Mouse (Mus musculus) forelimb bud, embryonic 11.5 days (tissue): ENCODE measurements at regions not wholly inside any gene's neighbourhood (a gene's known extent, or its start where the extent isn't known, plus 50 kb on each side); places are given as distances from the start of the nearest gene placed in this dataset.

Experiments
- DNase-seq: peaks from one replicate; pipeline ENCODE4 v3.0.0-alpha.2; 2012; ENCODE audit warnings: low read depth, low spot score

DNA sequence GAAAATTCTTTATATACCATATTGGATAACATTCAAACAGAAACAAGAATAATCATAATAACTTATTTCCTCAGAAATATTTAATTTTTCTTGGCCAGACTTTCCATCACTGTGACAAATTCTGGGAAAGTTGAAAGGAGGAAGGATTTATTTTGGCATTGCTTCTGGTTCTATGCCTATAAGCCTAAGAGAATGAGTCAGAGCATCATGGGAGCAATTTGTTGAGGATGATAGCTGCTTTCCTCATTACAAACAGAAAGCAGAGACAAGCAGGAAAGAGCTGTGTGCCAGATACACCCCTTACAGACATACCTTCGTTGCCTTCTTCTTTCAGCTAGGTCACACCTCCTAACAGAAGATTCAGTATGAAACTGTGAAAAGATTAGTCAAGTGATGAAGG is 115.3 kb downstream of the Rgs21 start:
- no peak for DNase-seq

DNA sequence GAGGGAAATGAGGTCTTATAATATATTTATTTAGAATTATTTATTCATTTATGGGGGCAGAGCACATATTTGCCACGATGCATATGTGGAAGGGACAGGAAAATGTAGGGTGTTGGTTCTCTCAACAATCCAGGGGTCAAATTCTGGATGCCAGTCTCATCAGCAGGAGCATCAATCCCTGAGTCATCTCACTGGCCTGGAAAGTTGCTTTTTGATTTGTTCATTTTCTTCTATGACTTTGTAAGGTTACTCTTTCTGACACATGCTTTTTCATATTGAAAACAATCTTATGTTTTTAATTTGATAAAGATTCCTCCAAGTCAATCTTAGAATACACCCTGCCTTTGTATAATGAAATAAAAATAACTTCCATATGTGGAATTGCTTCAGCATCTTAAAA is 115.7 kb downstream of the Rgs21 start:
- DNase-seq: no peak

DNA sequence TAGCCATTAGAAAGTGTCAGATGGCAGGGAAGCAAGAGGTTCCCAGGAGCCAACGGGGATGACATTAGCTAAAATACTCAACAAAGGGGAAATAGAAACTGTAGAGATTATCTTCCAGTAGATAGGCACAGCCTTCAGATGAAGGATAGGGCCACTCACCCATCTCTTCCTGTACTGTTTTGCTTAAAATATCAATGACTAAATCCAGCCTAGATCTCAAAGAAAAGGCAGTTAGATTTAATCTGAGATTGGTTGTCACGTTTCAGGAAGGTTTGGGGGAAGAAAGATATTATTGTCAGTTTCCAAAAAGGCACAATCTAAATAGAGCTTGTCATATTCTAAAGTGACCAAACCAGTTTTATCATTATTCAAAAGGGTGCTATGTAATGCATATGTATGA is 130.8 kb downstream of the Rgs21 start:
- no peak for DNase-seq

DNA sequence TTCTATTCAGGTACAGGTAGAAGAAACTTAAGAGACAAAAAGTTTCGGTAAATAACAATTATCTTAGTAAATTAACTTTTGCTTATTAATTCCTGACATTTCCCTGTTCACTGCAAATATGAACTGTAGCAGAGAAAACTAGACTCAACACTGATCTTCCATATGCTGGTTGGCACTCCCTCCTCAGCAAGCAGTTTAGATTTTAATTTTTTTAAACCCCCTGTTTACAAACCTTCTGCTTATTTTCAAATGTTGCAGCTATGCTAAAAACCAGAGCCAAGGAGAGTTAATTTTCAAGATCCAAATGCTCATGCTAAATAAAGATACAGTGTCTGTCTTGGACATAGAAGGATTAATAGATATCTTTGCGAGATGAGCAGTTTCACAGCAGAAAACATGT is 134.7 kb downstream of the Rgs21 start:
- no peak for DNase-seq

DNA sequence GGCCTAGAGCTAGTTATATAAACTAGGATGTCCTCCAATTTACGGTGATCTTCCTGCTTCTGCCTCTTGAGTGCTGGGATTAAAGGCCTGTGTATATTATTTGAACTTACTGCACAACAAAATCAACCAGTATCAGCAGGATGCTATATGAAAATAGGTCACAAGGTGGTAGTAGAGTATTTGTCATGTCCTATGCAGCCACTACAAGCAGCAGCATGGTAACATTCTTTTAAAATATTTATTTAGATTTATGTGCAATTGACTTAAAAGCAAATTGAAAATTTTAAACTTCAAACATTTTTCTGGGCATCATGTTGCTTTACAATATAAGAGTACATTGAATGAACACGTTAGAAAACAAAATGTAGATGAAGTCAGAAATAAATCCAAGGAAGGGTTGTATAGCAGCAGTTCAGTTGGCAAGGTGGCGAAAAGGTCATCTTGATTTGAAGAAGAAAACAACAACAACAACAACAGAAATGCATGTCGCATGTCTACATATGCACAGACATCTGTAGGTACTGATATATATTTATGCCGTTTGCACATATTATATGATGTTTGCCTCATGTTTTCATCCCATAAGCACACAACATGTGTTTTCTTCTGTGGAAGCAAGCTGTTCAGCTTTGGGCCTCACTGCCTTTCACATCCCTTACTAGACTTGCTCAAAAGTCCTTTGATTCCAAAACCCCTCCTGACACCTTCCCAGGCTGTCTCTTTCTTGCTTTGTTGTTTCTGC is 135.8 kb downstream of the Rgs21 start:
- peak; percentile 10 for DNase-seq

DNA sequence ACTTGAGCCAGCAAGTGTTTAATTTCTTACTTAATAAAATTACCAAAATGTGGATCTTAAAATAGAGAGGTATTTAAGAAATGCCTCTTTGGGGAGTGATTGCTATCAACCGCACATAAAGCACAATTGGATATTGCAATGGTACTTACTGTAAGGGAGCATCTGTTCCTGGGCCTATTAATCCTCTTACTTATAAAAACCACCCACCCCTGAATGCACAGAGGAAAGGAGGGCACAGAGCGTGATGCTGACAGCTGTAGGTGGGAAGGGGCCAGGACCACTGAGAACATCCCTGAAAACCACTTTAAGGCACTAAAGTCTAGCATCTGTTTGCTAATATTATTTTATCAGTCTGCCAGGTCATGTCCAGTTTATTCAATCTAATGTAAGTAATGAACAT is 146.1 kb downstream of the Rgs21 start:
- DNase-seq: no peak

DNA sequence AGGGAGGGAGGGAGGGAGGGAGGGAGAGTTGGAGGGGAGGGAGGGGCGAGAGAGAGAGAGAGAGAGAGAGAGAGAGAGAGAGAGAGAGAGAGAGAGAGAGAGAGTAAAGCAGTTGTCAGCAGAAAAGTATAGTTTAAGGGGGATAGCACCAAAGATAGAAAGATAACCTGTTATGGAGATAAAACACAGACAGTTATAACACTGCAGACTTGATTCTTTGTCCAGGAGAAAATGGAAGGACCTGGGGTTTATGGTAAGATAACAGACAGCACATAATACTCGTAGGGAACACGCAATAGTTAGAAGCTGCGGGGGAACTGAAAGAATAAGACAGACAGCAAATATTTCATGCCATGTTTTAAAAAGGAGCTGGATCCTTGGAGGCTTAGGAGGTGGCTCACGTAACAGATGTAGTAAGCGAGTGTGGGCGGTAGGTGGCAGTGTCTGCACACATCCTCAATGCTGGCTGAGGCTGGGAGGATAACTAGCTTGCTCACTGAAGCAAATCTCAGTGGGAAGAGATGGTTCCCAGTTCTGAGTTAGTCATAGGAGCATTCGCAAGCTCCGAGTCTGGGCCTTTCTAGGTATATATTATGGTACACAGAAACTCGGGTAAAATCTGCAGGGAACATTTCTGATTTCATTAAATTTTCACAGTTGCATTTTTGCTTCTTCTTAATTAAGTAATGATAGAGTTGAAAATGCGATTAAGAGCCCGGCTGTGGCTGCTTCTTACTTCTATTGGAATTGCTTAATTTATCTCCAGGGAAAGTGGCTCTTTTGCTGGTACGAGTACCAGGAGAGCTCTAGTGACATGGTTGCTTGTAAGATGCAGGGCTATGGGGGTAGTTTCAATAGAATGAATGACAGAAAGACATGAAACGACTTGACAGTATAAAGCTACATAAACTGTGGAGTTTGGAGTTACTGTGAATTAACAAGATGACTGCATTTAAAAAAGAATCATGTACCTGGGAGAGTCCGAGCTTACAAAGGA is 157.6 kb upstream of the Rgs1 start:
- peak; percentile 77 for DNase-seq

DNA sequence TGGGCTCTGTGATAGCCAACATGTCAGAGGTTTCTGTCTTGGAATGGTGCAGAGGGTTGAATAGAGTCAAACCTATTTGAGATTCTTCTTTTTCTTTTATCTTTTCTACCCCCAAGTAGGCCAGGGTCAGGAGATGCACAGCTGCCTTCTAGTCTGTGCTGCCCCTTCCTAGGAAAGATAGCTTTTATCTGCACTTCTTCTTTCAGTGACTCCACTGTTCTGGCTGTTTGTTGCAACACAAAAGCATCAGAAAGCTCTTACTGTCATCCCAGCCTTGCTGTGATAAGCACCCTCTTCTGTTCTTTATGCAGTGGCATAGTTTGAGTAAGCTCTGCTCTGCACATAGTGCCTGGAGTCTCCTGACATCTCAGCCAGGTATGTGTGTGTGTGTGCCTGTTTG is 156.7 kb upstream of the Rgs1 start:
- no peak for DNase-seq

DNA sequence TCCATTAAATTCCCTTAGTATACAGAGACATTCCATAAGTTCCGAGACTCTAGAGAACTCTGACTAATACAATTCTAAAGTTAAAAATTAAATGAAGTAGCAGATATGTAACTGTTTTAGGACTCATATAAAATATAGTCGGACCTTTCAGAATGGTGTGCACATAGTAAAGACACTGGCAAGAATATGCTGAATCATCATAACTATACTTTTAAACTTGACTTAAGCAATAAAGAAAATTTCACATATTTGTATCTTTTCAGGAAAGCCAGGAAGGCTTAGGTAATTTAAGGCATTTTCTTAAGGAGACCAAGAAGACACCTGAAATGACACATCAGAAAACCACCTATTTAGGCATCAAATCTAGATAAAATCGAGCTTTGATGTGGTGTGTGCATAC is 156.0 kb upstream of the Rgs1 start:
- DNase-seq: no peak

DNA sequence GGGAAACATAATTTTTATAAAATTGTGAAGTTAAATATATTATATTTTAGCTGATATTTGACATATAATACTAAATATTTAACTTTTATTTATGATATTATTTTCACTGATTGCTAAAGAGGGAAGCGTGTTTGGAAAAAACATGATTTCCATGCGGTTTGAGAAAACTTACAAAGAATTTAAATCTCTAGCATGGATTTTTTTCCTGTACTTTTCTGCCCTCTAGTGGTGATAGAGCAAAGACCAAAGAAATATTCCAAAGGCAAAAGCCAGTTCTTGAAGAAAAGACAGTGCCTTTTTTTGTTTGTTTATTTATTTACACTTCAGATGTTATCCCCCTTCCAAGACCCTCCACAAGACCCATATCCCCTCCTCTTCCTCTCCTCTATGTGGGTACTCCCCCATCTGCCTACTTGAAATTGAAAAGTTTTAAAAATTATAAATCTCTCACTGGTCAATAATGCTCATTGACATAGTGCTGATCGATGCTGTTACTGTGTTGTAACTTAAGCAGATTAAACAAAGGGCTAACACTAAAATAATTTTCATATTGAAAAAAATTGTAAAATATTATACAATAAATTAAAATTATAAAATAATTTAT is 131.1 kb upstream of the Rgs1 start:
- peak; percentile 47 for DNase-seq

DNA sequence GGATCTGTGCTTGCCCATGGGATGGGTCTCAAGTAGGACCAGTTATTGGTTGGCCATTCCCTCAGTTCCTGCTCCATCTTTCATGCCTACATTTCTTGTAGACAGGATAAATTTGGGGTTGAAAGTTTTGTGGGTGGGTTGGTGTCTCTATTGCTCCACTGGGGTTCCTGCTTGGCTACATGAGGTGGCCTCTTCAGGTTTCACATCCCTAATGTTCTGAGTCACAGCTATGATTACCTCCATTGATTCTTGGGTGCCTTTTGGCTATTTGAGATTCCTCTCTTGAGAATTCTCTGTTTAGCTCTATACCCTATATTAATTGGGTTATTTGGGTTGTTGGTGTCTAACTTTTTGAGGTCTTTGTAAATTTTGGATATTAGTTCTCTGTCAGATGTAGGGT is 125.1 kb upstream of the Rgs1 start:
- DNase-seq: no peak

DNA sequence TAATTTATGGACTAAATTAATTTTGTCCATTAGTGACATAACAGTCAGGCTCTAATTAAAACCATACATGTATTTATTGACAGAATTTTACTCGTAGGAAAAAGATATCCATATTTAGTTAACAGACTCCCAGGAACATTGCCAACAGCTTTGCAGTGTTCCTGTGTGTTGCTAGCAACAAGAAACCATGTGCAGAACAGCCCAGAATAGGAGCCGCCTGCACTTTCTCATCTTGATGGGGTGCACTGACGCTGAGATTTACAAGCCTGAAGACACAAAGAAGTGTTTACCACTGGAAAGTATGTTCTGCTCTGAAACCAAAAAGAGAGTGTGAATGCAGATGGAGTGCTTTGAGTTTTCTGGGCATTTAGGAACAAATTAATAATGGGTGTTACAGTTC is 118.5 kb upstream of the Rgs1 start:
- DNase-seq: peak; percentile 13

DNA sequence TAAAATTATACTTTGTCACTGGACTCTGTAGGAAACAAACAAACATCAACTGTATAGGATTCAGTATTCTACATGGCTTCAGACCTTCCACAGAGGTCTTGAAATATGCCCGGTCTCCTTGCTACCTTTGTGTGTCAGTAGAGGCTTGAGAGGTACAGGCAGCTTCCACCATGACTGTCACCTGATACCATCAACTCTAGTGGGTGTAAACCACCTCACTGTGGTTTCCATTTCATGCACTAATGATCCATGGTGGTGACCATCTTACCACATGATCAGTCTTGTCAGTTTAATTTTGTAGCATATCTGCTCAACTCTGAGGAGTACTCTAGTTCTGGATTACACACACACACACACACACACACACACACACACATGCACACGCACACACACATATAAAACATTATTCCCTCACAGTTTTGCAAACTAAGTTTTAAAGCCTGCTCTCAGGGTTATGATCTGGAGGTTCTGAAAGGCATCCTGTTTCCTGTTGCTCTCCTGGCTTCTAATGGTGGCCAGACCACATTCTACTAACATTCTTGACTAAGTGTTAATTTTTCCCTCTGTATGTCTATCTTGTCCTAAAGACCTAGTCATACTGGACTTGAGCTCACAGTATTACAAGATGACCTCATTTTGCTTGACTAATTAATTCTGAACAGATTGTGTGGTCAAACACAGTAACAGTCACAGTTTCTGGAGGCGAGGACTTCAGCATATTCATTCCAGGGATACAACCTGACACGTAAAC is 106.7 kb upstream of the Rgs1 start:
- no peak for DNase-seq

DNA sequence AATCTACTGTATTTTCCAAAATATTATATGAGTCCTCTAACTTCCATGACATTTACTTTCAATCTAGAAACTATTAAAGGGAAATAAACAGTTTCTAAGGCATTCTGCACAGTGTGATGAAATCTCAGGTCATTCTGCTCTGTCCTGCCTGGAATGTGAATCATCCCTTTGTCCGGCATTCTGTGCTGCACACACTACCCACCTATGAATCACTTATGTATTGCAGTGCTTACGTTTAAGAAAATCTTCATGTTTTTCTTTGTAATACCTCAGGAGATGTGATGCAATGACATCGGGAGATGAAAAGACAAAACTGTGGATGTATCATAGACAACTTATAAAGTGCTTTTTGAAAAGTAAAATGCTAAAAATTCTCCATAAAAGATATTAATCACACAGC is 106.0 kb upstream of the Rgs1 start:
- no peak for DNase-seq

DNA sequence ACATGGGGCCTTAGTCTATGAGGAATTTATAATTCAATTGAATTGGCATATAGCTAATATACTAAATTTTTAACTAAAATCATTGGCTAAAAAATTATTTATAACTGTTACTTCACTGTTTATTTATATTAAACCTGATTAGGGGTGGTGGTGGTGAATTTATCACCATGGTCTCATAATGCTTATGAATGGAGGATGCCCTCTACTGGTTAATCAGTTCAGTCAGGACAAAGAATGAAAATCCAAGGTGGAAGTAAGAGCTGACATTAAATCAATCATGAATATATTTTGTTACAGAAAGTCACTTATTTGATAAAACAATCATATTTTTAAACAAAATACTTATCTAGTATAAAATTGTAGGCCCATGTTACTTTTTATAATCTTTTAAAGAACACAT is 104.3 kb upstream of the Rgs1 start:
- no peak for DNase-seq

DNA sequence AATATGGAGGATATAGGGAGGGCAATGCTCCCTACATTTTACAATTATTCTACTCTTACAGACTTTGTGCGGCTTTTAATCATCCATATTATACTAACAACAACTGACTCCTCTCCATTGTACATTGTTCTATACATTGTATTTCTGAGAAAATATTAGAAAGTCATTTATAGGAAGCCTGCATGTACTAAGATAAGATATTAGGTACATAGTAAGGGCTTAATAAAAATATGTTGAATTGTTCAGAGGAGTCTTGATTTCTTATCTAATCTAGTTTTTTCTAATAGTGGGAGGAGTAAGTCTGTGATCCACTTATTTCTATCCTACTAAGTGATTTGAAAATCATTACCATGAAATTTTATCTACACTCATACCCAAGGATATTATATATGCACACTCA is 94.8 kb upstream of the Rgs1 start:
- DNase-seq: no peak

DNA sequence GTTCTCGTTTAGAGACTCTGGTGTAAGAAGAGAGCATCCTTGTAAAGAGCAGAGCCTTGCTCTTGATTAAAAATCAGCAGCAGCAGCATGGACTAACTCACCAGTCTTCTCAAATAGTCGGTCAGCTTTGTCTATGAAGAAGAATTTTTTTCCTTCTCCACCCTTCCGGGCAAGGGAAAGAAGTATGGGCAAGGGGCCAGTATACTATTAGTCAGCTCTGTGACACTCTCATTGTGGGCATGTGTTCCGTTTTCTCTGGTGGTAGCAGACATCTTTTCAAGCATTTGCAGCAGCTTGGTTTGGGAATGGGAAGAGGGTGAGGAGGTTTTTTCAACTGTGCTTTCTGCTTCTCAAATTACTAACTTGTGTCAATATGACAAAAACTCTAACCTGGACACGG is 94.3 kb upstream of the Rgs1 start:
- DNase-seq: no peak

DNA sequence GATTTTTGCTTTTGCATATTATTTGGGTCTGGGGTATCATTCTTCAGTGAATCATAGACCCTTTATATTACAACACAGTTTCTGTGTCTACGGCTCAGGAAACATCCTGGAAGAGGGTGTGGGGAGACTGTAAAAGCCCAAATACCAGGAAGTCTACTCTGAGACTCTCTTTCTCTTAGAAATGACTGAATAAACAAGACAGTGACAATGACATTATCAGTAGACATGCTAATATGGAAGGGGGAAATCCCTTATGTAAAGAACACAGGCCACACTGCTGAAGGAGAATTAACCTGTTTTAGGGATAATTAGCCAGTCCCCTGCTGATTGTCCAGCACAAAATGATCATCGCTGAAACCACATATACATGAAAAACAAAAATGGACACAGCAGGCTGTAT is 88.5 kb upstream of the Rgs1 start:
- DNase-seq: no peak

DNA sequence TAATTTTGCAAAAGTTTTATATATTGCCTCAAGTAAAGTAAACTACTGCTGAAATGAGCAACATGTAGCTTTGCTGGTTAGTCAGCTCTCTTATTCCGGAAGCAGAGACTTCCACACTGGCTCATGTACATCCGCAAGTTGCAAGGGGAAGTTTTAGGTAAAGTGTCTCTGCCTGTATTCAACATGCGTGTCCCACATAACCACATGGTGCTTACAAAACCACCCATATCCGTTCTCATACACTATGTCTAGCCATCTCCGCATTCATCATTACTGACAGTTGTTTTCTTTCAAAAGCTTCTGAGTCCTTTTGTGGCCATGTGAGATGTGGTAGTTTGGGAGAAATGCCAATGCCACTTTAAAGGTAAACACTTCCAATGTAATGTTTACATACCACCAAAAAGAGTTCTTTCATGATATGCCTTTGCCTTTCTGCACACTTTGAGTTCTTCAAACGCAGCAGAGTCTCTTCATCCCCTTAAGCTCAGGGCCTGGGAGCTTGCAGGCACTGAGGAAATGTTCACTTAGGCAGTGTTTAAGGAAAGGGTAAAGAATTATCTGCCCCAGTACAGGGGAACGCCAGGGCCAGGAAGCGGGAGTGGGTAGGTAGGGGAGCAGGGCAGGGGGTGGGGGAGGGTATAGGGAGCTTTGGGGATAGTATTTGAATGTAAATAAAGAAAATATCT is 81.5 kb upstream of the Rgs1 start:
- DNase-seq: no peak

DNA sequence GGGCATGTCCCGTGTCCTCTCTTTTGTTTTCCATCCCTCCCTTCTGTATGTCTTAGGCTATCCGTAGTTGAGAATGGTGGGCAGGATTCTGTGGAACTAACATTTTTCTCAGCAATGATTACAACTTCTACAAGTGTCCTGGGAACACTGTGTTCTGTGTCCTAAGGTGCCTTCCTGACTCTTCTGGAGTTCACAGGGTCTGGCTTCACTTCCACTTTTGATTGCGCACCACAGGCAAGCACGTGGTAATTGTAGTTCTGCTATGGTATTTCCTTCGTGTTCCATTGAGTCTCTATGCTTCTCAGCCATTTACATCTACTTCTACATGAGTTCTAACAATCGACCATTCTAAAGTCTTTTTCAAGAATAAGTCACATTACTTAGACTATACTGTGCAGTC is 70.4 kb upstream of the Rgs1 start:
- DNase-seq: no peak

DNA sequence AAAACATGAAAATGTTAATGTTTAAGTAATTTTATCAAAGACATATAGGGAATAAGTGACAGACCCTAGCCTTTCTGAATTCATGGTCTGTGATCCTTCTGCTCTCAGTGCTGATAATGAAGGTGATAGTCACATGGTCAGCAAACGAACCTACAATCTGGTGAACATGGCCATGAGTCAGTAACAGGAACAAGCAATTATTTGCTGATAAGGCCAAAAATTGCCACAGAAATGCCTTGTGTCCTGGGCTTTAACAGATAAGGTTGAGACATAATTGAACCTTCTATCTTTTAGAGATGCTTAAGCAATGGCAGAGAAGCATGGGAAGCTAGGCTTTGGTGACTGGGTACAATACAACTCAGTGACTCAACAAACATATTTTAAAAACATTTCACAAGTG is 69.2 kb upstream of the Rgs1 start:
- no peak for DNase-seq
